Mouse (Mus musculus) small intestine, adult 2 months (tissue): ENCODE data around the gene Rsbn1l.

Source experiments
- CTCF ChIP-seq: fragments of 200-500 bp; IDR thresholded peaks from 2 replicates; pipeline ENCODE4 v1.5.1; 2012; ENCODE audit warnings: low read depth, mild to moderate bottlenecking, control low read depth, inconsistent platforms, low read length, moderate library complexity, mixed read lengths; ENCODE audit not compliant: insufficient replicate concordance, insufficient read length; ENCODE audit errors: extremely low read depth
- POLR2A ChIP-seq: fragments of 200-500 bp; IDR thresholded peaks from 2 replicates; pipeline ENCODE4 v1.6.1; 2012; ENCODE audit warnings: low read depth, mild to moderate bottlenecking, control low read depth, inconsistent platforms, low read length, moderate library complexity

DNA sequence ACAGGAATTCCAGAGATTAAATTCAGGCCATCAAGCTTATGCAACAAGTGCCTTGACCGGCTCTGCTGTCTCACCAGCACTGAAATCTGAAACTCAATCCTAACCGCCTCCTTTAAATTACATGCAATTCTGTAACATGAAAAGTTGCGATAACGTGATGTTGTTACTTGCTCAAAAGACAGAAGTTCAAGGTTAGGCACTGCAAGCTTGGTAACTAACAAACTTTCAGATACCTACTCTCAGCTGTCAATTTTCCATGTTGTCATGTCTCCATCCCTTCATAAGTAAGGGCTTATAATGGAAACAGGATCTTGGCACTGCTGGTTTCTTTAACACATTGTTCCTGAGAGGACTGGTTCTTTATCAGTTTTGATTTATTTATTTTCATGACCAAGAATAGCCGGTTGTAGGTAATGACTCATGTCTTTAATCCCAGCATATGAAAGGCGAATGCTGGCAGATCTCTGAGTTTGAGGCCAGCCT lies 26.5 kb downstream of the Rsbn1l start:
- no peak for TF ChIP-seq POLR2A
- TF ChIP-seq CTCF = no peak
